Mouse (Mus musculus): ENCODE data around the gene Prkar2a.

DNA sequence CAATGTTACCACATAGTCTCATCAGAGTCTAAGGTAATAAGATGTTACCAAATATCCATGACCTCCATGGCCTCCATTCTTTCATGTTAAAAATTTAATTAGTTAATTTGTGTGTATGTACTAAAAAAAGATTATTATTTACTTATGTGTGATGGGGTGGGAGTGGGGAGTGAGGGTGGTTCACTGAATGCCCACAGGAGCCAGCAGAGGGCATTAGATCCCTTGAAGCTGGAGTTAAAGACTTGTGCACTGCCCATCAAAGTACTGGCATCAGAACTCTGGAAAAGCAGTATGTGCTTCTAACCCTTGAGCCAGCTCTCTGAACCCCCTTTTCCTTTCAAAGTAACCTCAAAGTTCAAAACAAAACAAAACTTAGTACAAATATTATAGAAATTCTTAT lies 39.9 kb downstream of the Prkar2a start:
- TF ChIP-seq CTCF (IDR thresholded peaks at IDR 0.05; ENCODE audit: borderline replicate concordance, insufficient read depth, low read length): no peak
- TF ChIP-seq POLR2A (IDR thresholded peaks at IDR 0.05; ENCODE audit: low read depth, low read length): no peak
